Mouse (Mus musculus) forebrain, embryonic 16.5 days (tissue): ENCODE measurements around the gene Igsf9. TPM values are rescaled to one million over a fixed set of nuclear protein-coding genes. Genes with fewer than 3 reads are reported as not detected.

Experiments
- ATAC-seq: fragments of 200-750 bp; cut with Nextera tagmentation; 2 replicates; pipeline ENCODE4 v1.8.0; 2017; ENCODE audit warnings: mild to moderate bottlenecking, moderate library complexity
- H3K27ac ChIP-seq: fragments of 300-500 bp; sonication (generic); 2 replicates; pipeline ENCODE4 v1.5.1; 2014; ENCODE audit warnings: low read length, control low read depth
- H3K27me3 ChIP-seq: fragments of 300-500 bp; sonication (generic); replicated peaks from 2 replicates; pipeline ENCODE4 v1.6.1; 2014; ENCODE audit warnings: low read length; ENCODE audit not compliant: control insufficient read depth, insufficient read depth
- H3K36me3 ChIP-seq: fragments of 300-500 bp; sonication (generic); 2 replicates; pipeline ENCODE4 v1.6.1; 2014; ENCODE audit not compliant: control insufficient read depth, insufficient read depth
- H3K4me1 ChIP-seq: fragments of 300-500 bp; sonication (generic); replicated peaks from 2 replicates; pipeline ENCODE4 v1.6.1; 2014; ENCODE audit warnings: low read length; ENCODE audit not compliant: control insufficient read depth, insufficient read depth
- H3K4me2 ChIP-seq: fragments of 300-500 bp; sonication (generic); 2 replicates; pipeline ENCODE4 v1.6.1; 2014; ENCODE audit warnings: mild to moderate bottlenecking, low read length, control low read depth
- H3K4me3 ChIP-seq: fragments of 300-500 bp; sonication (generic); replicated peaks from 2 replicates; pipeline ENCODE4 v1.5.1; 2014; ENCODE audit warnings: mild to moderate bottlenecking, low read length, control low read depth
- H3K9ac ChIP-seq: fragments of 300-500 bp; sonication (generic); replicated peaks from 2 replicates; pipeline ENCODE4 v1.6.1; 2014; ENCODE audit warnings: low read depth, low read length, control low read depth
- H3K9me3 ChIP-seq: fragments of 300-500 bp; sonication (generic); 2 replicates; pipeline ENCODE4 v1.6.1; 2016; ENCODE audit warnings: low read length; ENCODE audit not compliant: control insufficient read depth
- WGBS: fragments of 180-500 bp; shearing (Covaris S2); extraction: QIAGEN DNeasy Blood & Tissue Kit; methylation state at CpG from one replicate; pipeline ENCODE4 v1.1.7; 2014; 5-methylcytosine and 5-hydroxymethylcytosine counted together
- polyA plus RNA-seq: library from polyadenylated mRNA; unstranded; fragments of >200 nt; fragmentation: Nextera tagmentation; extraction: Ambion mirVana; gene quantifications from 2 replicates; pipeline ENCODE4 v1.2.1, GENCODE M21; 2015

The Igsf9 gene
- polyA plus RNA-seq, 1 experiment from 2014 or later, result 89.9 TPM

GRCm38 (mm10) chr1:172509235-172509634, 27.6 kb downstream of the Igsf9 start:
- WGBS, result 79% methylated on average over 5 of the region's 5 CpGs
- H3K4me1 ChIP-seq, result no peaks in the 10 kb centered on the region
- no peak for ATAC-seq
- H3K4me3 ChIP-seq, result no peak overlapping the region
- no peaks in the 10 kb centered on the region for H3K9me3 ChIP-seq
- no peaks in the 10 kb centered on the region for H3K27me3 ChIP-seq
- no peak overlapping the region for H3K27ac ChIP-seq
- no peaks in the 10 kb centered on the region for H3K36me3 ChIP-seq
- no peak overlapping the region for H3K4me2 ChIP-seq
- no peak overlapping the region for H3K9ac ChIP-seq

- Histone ChIP-seq H3K9me3 (no peaks in the 10 kb centered on the region), H3K27me3 (no peaks in the 10 kb centered on the region), H3K9ac (no peak overlapping the region), H3K4me2 (no peak overlapping the region), H3K4me3 (no peak overlapping the region), H3K4me1 (no peaks in the 10 kb centered on the region), H3K27ac (no peak overlapping the region), H3K36me3 (no peaks in the 10 kb centered on the region)
- WGBS, result 52% methylated on average over 8 of the region's 8 CpGs
- ATAC-seq, result no peak
These were observed 28.4 kb downstream of the Igsf9 start for GRCm38 (mm10) chr1:172509983-172510382.

- no peaks in the 10 kb centered on the region for H3K4me1 ChIP-seq
- no peak for ATAC-seq
- no peaks in the 10 kb centered on the region for H3K27me3 ChIP-seq
- H3K9me3 ChIP-seq, result no peaks in the 10 kb centered on the region
- H3K27ac ChIP-seq, result no peak overlapping the region
- no peak overlapping the region for H3K4me3 ChIP-seq
- H3K9ac ChIP-seq, result no peak overlapping the region
- no peaks in the 10 kb centered on the region for H3K36me3 ChIP-seq
- no peak overlapping the region for H3K4me2 ChIP-seq
- WGBS, result 24% methylated on average over 13 of the region's 13 CpGs
These were observed 28.9 kb downstream of the Igsf9 start for GRCm38 (mm10) chr1:172510421-172510972.

- H3K9me3 ChIP-seq, result peaks cover 2% of the 10 kb centered on the region; the same call in 1 of the 2 replicates
- no peaks in the 10 kb centered on the region for H3K27me3 ChIP-seq
- H3K4me3 ChIP-seq, result no peak overlapping the region
- H3K27ac ChIP-seq, result no peak overlapping the region
- H3K4me2 ChIP-seq, result no peak overlapping the region
- no peak overlapping the region for H3K9ac ChIP-seq
- ATAC-seq, result no peak
- H3K4me1 ChIP-seq, result no peaks in the 10 kb centered on the region
- WGBS, result 38% methylated on average over 13 of the region's 13 CpGs
- H3K36me3 ChIP-seq, result no peaks in the 10 kb centered on the region
These were observed 31.4 kb downstream of the Igsf9 start for GRCm38 (mm10) chr1:172512962-172513361.

GRCm38 (mm10) chr1:172513525-172514212, 32.1 kb downstream of the Igsf9 start:
- no peak overlapping the region for H3K9ac ChIP-seq
- H3K4me2 ChIP-seq, result no peak overlapping the region
- ATAC-seq, result peak; percentile 18; the same call in 1 of the 2 replicates
- 83% methylated on average over 17 of the region's 17 CpGs for WGBS
- peaks cover 2% of the 10 kb centered on the region; the same call in 1 of the 2 replicates for H3K9me3 ChIP-seq
- H3K4me3 ChIP-seq, result no peak overlapping the region
- no peak overlapping the region for H3K27ac ChIP-seq
- H3K4me1 ChIP-seq, result no peaks in the 10 kb centered on the region
- H3K36me3 ChIP-seq, result no peaks in the 10 kb centered on the region
- no peaks in the 10 kb centered on the region for H3K27me3 ChIP-seq

GRCm38 (mm10) chr1:172514213-172514529, 32.6 kb downstream of the Igsf9 start:
- H3K27me3 ChIP-seq, result no peaks in the 10 kb centered on the region
- WGBS, result 66% methylated on average over 4 of the region's 4 CpGs
- ATAC-seq, result no peak
- no peak overlapping the region for H3K4me2 ChIP-seq
- no peaks in the 10 kb centered on the region for H3K4me1 ChIP-seq
- peaks cover 2% of the 10 kb centered on the region; the same call in 1 of the 2 replicates for H3K9me3 ChIP-seq
- no peak overlapping the region for H3K4me3 ChIP-seq
- H3K36me3 ChIP-seq, result no peaks in the 10 kb centered on the region
- H3K27ac ChIP-seq, result no peak overlapping the region
- no peak overlapping the region for H3K9ac ChIP-seq

GRCm38 (mm10) chr1:172514551-172515268, 33.1 kb downstream of the Igsf9 start:
- H3K36me3 ChIP-seq, result no peaks in the 10 kb centered on the region
- H3K27ac ChIP-seq, result no peak overlapping the region
- no peak overlapping the region for H3K9ac ChIP-seq
- 79% methylated on average over 7 of the region's 7 CpGs for WGBS
- peaks cover 2% of the 10 kb centered on the region; the same call in 1 of the 2 replicates for H3K9me3 ChIP-seq
- H3K4me2 ChIP-seq, result no peak overlapping the region
- H3K4me1 ChIP-seq, result no peaks in the 10 kb centered on the region
- ATAC-seq, result no peak
- no peak overlapping the region for H3K4me3 ChIP-seq
- H3K27me3 ChIP-seq, result no peaks in the 10 kb centered on the region

- Histone ChIP-seq H3K27me3 (no peaks in the 10 kb centered on the region), H3K4me1 (no peaks in the 10 kb centered on the region; the same call in 1 of the 2 replicates), H3K9me3 (peaks cover 2% of the 10 kb centered on the region; the same call in 1 of the 2 replicates), H3K36me3 (no peaks in the 10 kb centered on the region), H3K9ac (no peak overlapping the region), H3K27ac (no peak overlapping the region), H3K4me3 (no peak overlapping the region), H3K4me2 (no peak overlapping the region)
- 70% methylated on average over 1 of the region's 1 CpGs for WGBS
- no peak for ATAC-seq
These were observed 33.8 kb downstream of the Igsf9 start for GRCm38 (mm10) chr1:172515396-172515795.

- Histone ChIP-seq H3K27ac (no peak overlapping the region), H3K27me3 (no peaks in the 10 kb centered on the region), H3K4me2 (no peak overlapping the region), H3K4me3 (no peak overlapping the region), H3K9me3 (peaks cover 2% of the 10 kb centered on the region; the same call in 1 of the 2 replicates), H3K36me3 (no peaks in the 10 kb centered on the region), H3K4me1 (peaks cover 10% of the 10 kb centered on the region), H3K9ac (no peak overlapping the region)
- 77% methylated on average over 4 of the region's 4 CpGs for WGBS
- ATAC-seq, result no peak
These were observed 36.4 kb downstream of the Igsf9 start for GRCm38 (mm10) chr1:172518013-172518412.
